Mouse (Mus musculus): ENCODE data around the gene Ahsg. TPM values are rescaled to one million over a fixed set of nuclear protein-coding genes. Genes with fewer than 3 reads are reported as not detected.
A peak's percentile ranks its signal among the peaks of the same experiment; 100 is the strongest.

The Ahsg gene
- not detected for total RNA-seq (2021)

DNA sequence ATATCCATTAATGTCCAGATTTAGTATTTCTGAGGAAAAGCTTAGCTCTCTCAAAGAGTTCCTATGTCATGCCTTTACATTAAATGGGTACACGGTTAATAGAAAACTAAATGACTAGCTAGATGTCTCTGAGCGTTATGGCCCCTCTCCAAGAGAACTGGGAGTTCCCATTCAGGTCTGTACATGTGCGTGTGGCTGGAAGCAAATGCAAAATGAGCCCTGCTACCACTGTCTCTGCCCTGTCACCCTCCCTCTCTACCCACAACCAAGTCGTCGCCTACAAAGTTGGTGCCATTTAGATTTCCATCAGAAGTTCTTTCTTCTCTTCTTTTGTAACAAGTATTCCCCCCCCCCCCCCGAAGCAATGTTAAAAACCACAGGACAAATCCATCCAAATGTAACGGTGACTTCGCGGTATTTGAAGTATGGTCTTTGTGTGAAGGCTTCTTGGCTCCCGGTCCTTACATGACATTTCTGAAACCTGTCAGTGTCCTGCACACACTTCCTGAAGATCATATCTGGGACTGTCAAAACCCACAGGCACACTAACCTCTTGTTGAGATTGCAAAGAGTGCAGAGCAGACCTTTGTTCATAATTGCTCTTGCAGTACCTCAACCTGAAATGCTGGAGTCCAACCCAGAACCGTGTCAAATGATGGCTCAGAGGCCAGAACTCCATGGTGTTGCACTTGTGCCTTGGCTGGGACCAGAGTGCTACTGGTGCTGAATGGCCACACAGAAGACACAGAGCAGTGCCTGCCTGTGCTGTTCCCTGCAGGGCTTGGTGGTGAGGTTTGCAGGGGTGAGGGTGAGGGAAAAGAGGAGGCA, at the start of gene Ahsg:
Gene Ahsg, plus strand, starts transcription at position 595 of the 828 bp plus-strand sequence.
- no peak for DNase-seq

DNA sequence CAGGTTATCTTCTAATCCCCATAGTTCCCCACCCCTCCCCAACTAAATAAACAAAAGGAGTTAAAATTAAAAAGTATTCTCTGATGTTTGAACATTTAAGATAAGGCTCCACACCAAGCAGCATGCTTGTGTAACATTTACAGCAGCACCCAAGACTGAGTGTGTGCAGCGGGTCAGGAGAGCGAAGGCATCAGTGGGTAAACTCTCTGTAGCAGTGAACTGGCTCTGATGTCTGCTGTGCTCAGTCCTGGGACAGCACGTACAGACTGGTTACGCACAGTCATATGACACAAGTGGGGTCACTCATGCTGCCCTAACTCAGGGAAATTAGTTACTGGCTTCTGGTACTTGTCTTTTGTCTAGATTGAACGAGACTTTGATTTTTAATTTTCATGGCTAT, 48.2 kb upstream of the Ahsg start:
- DNase-seq = no peak

DNA sequence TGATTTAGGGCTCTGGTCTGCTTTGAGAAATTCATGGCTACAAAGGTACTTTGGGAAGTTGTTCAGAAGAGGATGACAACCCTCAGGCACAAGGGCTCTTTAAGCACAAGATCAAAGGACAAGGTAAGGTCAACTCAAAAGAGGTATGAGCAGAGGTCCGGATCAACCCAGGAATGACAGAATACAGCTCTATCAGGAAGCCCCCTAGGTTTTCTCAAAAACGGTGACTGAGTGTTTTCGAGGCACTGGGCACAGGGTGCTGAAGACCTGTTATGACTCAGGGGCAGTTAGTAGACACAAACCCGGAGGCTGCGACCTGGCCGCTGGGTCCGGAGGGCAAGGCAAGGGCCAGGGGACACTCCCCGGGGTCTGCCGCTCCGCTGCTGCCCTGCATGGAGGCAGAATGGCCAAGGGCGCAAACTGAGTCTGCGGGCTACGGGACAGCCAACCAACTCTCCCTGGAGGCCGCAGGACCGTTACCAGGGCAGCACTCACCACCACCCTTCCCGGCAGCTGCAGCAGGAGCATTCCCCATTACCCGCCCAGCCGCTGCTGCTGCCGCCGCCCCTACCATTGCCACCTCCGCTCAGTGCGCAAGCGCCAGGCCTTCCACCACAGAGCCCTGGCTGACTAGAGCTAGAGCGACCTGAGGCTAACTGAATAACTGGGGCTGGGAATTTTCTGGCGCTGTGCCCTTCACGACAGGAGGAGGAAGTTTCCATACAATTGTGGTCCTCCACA, 46.8 kb upstream of the Ahsg start:
- peak; percentile 74 to 77 for DNase-seq

DNA sequence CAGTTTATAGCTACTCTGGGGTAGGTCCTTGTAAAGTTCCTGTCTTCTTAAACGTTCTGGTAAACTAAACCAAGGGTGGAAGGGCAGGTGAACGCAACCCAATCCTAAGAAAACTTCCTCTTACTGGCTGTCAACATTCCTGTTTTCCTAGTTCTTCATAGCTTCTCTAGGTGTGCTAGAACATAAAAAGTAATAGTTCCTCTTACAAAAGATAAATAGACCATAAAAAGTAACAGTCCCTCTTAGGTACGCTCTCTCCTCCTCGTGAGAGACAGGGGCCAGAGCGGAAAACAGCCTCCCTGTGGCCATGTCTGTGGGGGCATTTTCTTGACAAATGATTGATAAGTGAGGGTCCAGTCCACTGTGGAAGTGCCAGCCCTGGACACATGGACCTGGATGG, 46.2 kb upstream of the Ahsg start:
- DNase-seq = no peak

DNA sequence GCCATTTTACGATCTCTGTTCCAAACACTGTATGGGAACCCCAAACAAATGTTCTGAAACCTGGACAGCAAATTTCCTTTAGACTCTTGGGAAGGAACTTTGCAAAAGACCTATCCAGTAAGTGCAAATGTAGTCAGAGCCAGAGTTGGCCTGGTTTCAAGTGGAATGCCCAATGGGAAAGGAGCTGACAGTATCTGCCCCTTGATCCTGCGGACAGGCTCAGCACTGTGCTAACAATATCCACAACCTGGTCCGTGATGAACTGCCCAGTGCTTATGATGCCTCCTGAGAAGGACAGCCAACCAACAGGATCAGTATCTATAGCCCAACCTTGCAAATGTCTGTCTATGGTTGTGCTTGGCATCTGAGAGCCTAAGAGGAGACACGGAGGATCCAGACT, 45.6 kb upstream of the Ahsg start:
- no peak for DNase-seq

DNA sequence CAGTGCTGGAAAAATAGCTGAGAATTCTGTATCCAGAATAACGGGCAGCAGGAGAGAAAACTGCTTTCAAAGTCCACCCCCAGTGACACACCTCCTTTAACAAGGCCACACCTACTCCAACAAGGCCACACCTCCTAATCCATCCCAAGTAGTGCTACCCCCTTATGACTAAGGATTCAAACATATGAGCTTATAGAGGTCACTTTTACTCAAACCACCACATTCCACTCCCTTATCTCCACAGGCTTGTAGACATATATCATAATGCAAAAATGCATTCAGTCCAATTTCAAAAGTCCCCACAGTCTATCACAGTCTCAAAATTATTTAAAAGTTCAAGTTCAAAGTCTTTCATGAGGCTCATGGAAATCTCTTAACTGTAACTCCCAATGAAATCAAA, 43.4 kb upstream of the Ahsg start:
- DNase-seq = no peak

DNA sequence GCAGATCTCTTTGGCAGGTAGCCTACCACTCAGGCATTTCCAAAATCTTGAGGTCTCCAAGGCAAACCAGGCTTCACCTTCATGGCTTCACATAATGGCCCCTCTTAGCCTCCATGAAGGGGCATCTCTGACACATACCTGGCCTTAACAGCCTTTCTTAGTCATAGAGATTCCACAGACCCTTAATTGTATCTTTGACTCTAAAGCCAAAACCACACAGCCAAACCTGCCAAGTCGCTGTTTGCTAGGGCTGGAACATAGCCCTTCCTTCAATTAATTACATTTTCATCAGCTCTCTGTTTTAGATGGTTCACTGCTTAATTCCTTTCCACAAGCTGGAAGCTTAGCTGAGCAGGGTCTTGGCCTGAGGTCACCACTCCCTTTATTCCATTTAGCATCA, 42.7 kb upstream of the Ahsg start:
- no peak for DNase-seq

DNA sequence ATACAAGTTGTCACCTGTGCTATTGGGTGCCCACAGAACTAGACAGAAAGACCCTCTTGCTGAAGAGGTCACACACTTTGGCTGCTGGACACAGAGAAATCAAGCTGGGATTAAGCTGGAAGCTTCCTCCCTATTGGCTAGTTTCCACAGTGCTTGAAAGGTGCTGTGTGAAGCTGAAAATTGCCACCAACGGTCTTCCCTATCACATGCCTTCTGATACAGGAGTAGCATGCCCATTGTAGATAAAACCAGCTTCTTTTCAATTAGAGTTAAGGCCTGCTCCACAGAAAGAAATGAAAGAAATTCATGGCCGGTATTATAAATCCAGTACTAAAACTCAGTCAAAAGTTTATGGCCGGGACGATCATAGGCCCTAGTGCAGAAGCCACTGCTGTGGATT, 38.4 kb upstream of the Ahsg start:
- DNase-seq = no peak

DNA sequence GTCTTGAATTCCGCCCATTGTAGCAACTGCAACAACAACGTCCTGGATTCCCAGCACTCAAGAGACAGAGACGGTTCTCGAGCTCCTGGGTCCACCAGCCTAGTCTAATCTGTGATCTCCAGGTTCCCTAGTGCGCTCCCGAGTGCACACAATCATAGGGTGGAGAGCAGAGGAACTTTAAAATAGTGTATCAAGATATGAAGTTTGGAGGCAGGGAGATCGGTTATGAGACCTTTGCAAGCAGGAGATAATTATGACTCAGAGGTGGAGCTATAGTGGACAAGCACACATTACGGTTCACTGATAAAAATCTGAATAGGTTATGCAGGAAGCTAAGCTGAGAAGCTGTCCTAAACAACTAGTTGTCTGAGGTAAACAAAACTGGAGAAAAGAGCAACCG, 34.3 kb upstream of the Ahsg start:
- no peak for DNase-seq

DNA sequence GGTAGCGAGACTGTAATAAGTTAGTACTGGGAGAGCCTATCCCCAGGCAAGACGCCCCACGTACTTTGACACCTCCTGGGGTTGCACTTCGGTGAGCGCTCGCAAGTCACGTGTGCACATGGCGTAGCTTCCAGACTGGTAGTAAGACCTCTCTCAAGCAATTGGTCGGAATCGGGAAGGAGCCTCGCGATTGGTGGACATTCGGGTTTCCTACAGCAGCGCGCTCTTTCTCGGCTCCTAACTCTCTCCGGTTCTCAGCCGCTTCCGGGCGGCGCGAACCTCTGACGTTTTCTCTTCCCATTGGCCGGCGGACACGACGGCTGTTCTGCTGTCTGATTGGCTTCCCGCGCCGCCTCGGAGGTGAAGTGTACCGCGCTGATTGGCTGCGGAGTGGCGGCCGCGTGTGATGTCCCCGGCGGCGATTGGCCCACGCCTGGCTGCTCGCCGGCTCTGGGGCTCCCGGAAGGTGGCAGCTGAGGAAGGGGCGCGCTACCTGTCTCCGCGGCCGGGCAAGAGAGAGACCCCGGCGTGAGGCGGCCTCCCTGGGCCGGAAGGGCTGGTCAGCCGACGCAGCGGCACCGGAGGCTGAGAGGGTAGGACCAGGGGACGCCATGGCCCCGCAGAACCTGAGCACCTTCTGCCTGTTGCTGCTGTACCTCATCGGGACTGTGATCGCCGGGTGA, 33.5 kb upstream of the Ahsg start, which contains the start of the genes Tbccd1 and Dnajb11:
Gene Tbccd1, minus strand, starts transcription at position 239 of the 683 bp plus-strand sequence.
Gene Dnajb11, plus strand, starts transcription at position 415 of the 683 bp plus-strand sequence.
- peak; percentile 100 for DNase-seq

DNA sequence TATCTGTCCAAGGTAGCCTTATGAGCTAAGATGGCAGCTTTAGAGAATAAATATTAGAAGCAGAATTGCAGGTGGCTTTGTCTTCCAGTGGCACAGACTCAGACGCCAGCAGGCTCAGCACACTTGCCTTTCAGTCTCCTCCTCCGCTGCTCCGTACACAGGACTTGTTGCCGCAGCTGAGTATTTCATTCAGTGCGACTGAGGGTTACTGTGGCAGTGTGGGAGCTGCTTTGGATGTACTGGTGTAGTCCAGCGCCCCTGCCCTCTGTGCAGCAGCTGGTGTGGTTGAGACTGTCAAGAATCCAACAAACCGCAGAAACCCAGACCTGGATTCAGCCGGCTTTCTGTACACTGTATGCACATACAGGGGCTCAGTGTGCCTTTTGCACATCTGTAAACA, 18.7 kb upstream of the Ahsg start:
- DNase-seq = no peak

DNA sequence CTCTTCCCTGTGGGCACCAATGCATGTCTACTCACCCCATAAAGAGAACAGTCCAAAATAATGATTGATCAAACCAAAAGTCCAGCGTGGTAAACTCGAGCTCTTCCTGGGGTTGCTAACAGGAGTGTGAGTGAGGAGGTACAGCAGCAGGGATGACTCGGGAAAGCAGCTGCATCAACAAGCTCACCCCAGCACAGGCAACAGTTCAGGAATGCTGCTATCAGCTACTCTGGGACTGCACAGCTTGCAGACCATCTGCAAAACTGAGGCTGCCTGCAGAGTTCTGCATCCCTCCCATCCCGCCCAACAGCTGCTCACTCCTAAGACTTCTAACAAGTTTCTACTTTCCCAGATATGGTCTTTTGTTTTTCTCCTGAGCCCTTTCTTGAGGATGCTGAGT, 17.7 kb upstream of the Ahsg start:
- DNase-seq = no peak

DNA sequence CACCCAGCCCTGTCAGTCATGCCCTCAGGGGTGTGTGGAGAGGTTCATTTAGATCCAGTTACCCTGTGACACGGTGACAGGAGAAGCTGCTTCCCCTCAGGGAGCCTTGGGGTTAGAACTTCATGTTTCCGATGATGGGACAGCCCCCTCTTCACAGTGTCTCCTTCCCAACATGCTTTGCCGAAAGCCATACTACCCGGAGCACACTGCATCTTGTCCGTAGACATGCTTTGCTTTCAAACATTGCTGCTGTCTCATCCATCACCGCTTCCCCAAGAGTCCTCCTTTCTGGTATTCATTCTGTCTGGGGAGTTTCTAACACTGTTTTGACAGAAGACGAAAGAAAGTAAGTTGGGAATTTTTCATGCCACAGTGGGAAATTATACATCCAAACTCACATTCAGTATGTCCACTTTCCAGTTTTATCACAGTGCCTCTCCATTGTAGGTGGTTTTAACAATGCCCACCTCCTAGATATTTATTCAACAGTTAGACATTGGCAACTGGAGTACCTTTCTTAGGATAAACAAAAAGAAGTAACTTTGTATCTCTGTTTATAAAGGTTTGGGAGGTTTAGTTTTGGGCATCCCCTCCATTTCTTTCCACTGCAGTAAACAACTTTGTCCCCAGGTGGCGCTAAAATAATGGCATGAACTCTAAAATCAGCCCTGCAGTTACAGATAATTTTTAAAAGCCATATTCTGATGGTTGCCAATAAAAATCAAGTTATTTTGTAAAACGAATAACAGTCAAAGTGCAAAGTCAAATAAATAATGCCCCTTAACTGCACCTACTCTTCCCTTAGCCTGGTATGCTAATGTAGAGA, 14.6 kb upstream of the Ahsg start:
- DNase-seq = peak in 1 of 2 experiments; percentile 20

DNA sequence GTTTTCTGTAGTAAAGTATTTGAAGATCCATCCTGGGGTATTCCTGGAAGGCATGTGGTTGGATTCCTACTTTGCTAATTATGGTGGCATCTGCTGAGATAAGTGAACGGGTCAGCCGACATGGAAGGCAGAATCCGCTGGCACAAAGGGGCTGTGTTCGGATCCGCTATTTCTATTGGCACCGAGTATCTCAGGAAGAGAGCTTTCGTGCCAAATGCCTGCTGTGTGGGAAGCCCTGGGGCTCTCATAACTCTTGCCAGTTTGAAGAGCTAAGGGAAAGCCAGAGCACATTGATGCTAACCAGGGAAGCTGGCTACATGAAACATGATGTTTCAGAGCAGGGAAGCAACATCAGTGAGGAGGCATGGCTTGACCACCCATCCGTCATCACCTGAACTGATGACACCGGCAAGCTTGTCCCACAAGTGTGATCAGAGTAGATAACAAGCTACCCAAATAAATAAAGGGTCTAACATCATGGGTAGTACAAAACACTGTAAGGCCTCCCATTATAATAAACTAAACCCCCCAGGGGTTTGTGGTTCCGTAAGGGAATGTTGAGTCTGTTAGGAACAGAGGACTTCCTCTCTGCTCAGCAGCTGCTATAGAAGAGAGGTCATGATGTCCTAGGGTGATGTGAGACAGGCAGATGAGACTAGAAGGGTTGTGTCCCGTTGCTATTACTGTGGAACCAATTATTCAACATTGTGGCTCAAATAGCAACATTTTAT, 13.3 kb upstream of the Ahsg start:
- DNase-seq = peak; percentile 8 to 19

DNA sequence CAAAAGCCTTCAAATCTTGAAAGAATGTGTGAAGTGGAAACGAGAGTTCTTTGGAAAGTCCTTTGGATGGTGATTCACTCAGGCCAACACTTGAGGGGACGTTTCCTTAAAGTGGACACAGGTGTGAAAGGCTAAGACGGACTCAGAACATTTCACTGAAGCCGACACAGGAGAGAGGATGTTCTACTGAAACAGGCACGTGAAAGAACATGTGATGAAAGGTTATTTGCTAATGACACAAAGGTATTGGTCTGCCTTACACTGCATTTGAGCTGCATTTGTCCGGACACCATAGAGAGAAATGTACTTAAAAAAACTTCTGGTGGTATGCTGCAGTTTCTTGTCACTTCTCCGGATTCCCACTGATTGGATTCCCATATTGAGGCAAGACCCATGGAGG, 12.4 kb upstream of the Ahsg start:
- no peak for DNase-seq

DNA sequence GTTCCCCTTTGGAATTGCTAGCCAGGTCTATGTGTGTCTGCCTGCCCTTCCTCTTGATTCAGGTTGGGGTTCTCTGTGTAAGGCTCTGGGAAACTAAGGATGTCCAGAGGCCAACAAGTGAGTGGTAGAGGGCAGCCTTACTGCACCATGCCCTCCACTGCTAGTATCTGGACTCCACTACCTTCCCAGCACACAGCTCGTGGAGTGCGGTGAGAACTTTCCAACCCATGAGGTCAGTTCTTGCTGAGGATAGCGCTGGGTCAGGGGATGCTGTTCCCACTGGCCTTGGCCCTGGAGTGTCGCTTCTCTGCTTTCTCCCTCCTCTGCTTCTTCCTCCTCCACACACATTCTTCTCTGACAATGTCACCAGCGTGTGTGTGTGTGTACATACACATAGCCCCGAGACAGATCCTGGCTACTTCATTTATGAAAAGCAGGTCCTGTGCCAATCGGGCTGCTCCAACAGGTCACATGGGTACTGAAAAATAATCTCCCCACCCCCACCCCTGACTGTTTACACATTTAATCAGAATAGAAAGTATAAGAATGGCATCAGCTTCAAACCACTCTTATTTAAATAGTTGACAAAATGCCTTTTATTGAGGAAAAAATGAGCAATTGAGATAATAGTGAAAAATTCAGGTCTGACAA, 11.0 kb upstream of the Ahsg start:
- no peak for DNase-seq

DNA sequence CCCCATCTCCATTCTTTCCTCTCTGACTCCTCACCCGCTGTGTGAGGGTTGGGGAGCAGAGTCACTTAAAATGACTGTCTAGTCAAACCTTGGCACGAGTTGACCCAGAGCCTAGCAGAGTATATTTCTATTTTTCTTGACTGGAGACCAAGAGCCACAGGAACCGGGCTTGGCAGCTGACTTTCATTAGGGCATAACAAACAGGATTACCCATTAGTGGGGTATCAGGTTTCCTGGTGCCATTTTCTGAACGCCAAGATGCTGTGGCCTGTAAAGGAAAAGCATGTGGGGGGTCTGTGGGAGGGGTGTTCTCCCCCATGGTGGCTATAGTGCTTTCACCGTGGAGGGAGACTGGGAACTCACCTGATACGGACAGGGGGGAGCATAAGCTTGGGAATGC, 10.2 kb upstream of the Ahsg start:
- DNase-seq = no peak

DNA sequence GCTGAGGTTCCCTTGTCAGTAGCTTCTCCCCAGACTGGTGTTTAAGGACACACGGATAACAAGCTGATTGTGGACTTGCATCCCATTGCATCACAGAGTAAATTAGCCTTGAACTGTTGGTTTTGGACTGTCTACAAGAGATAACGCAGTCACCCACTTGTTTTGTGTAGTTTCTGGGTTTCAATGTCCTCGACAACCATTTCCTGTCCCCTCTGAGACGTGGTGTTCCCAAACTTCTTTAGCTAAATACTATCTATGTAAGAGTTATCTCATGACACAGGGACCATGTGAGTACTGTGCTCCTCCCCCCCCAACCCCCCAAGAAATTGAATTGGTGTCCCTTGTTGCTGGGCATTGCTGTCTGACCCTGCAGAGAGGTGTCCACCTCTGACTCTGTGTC, 9.6 kb upstream of the Ahsg start:
- DNase-seq = no peak

DNA sequence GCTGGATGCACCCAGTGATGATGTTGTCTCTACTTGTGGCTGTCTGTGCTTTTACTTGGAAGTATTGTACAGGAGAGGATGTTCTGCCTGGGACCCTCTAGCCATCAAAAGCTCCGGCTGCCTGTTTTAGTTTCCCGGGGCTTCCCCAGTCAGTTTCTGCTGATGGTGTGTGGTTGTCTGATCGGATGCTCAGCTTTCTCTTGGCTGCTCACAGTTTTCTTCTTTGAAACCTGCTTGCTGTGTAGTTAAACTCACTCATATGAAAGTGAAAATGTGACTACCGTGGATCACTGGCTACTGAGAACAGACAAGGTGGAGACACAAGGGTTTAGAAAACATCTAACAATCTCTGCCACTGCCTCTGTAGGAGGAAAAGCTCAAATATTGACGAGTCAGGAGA, 7.6 kb upstream of the Ahsg start:
- no peak for DNase-seq

DNA sequence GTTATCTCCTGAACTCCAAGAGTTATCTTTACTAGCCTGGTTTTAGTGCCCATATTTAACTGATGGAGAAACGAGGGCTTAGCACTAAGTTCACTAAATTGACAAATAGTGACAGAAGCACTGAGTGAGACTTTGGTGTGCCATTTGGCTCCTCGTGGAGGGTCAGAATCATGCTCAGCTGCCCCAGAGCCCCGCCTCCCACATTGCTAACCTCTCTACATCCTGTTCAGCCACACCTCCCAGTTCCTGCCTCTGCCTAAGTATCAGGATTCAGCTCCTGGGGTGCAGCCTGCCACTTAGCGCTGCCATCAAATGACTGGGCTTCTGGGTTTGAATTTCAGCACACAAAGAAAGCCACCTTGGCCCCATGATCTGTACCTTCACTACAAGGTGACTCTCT, 5.7 kb upstream of the Ahsg start:
- DNase-seq = no peak

DNA sequence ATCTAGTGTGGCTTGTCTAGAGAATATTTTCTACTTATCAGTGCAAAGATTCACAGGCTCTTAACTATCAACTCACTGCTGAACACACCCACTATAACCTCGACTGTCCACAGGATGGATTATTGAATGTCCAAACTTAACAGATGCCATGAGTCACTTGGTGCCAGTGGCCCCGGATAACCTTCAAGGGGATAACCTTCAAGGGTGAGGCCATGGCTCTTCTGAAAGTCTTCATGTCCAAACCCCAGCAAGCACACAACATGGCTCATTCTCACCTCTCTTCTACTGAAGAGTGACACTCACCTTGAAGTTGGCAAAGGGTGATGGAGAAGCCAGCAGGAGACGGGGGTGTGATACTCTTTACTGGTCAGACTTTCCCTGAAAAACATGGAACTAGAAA, 4.4 kb upstream of the Ahsg start:
- no peak for DNase-seq

Measured in layer of hippocampus, postnatal 36 days (tissue).